ENCODE assay signal across 8 mouse cellular contexts in the genomic region with DNA sequence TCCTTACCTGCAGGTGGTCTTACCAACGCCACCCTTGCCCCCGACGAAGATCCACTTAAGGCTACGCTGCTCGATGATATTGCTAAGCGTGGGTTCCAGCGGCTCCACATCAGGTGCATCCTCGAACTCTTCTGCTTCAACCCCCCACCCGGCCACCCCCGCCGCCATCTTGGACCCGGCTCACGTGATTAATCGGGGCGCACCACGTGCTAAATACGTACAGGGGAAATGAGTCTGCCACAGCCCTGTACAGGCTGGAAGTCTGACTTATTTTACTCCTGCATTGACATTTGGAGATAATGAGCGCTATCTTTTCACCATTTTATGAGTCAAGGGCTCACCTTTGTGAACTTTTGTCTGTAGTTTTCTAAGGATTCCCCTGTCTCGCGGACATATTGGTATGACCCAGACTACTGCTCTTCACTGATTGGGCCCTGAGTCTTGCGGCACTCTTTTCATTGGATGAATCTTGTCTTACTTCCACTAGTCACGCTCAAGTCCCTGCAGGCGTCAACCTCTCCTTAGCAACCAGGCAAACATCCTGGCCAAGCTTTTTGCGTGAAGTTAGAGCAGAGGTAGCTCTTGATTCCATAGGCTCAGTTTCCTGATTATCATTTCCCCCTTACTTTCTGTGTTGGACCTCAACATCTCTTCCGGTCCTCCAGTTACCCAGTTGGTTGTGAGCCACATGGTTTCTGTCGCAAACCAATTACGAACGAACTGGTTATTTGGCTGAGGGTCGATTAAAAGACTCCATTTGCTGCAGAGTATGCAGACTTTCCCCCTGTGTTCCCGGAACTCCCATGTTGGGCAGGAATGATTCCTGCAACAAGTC. TPM values are rescaled to one million over a fixed set of nuclear protein-coding genes. Genes with fewer than 3 reads are reported as not detected.
DNase-seq lines count a peak whose midpoint lies in the region; ATAC-seq and TF ChIP-seq lines count a peak whose summit lies in the region.

A gene (minus strand): TSS at position 184 of the 835 bp plus-strand sequence.

- no peak for TF ChIP-seq CTCF in Patski (IDR thresholded peaks at IDR 0.05)

- no peaks in the 10 kb centered on the region for H3K9me3 ChIP-seq in hindbrain, embryonic 13.5 days

- H3K27me3 ChIP-seq in Patski: no peaks in the 10 kb centered on the region
- no peaks in the 10 kb centered on the region for H3K27me3 ChIP-seq in hindbrain, embryonic 13.5 days

- peak; percentile 80 for DNase-seq in Patski (ENCODE audit: low read depth, low spot score)
- peak; percentile 88 to 89 for DNase-seq in cerebellum, postnatal 14 days
- DNase-seq in frontal cortex, postnatal 14 days (ENCODE audit: low spot score in 2 of 2): peak; percentile 70 to 80
- peak; percentile 68 to 75 for DNase-seq in layer of hippocampus, postnatal 25 days (ENCODE audit: extremely low spot score in 1 of 2, low spot score in 1 of 2)
- peak; percentile 94 for DNase-seq in lung, postnatal 25 days (ENCODE audit: low spot score)
- peak; percentile 92 for DNase-seq in retina, embryonic 14.5 days (ENCODE audit: low spot score)
- DNase-seq in thymus, postnatal 4 days: peak; percentile 86

- 7% methylated on average over 30 of the region's 30 CpGs for whole genome bisulfite sequencing in hindbrain, embryonic 13.5 days

- CTCF ChIA-PET in Patski (lab: Charles Lee): interaction anchor here (0.9 to 2.0 kb wide), 3 partner anchors 11 to 46 kb away, joined by 4 to 8 read pairs (median 5); a partner anchor contains a TSS

- in situ Hi-C loops in Patski (cut with MboI; ENCODE audit: low pct_unique_long_range_greater_than_20kb): no loop called here

- POLR2A ChIA-PET in Patski (lab: Charles Lee): interaction anchor here (1.4 to 1.9 kb wide), 3 partner anchors 8 to 49 kb away, joined by 3 to 9 read pairs (median 7); no protein-coding TSS in a partner anchor

- ATAC-seq in Patski: peak; percentile 73
- ATAC-seq in hindbrain, embryonic 13.5 days (ENCODE audit: low FRiP score): peak; percentile 88

- H3K9ac ChIP-seq in hindbrain, embryonic 13.5 days: peak within 1 kb of the TSS; percentile 86

- H3K36me3 ChIP-seq in hindbrain, embryonic 13.5 days: peaks cover 50% of the 10 kb centered on the region

- H3K4me1 ChIP-seq in hindbrain, embryonic 13.5 days (replicated peaks): peaks cover 41% of the 10 kb centered on the region

- H3K4me2 ChIP-seq in hindbrain, embryonic 13.5 days: peak within 1 kb of the TSS; percentile 92

- peak within 1 kb of the TSS; percentile 91 for H3K4me3 ChIP-seq in hindbrain, embryonic 13.5 days

- peak within 1 kb of the TSS; percentile 93 for H3K27ac ChIP-seq in hindbrain, embryonic 13.5 days

RNA-seq across cellular contexts. Expression of the gene that starts here (rescaled TPM):
- polyA plus RNA-seq in Patski (2021): 159 TPM
- 151 and 157 TPM in 2 replicates for polyA plus RNA-seq in hindbrain, embryonic 13.5 days (2015; fragmentation: Nextera tagmentation; extraction: Ambion mirVana)
- 100 to 1,000 TPM; 116 to 128 TPM for total RNA-seq in layer of hippocampus, postnatal 25 days (2021)

Comparison
In these comparisons a context has a peak if more than half of its experiments do, and no peak if none do; other contexts are left out.
1. Peak in every context shown above with its lines: DNase-seq, ATAC-seq, H3K4me3 ChIP-seq and H3K27ac ChIP-seq.